21 mouse cellular contexts compared by ENCODE assay signal in the genomic region with DNA sequence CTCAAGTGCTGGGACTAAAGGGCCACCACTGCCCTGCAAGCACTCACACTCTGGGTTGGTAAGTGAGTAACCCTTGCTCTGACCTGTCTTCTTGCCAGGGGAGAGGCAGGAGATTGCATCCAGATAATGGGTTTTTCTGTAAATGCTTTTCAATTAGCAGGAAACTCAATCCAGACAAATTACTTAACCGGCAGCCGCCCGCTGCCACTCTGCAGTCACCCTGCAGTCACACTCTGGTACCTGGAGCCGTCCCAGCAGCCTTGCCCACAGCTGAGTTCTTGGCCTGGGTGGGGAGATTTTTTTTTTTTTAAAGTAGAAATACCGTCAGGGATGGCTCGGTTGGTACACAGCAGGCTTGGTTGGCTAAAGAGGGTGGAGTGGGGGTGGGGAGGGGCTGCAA. TPM values are rescaled to one million over a fixed set of nuclear protein-coding genes. Genes with fewer than 3 reads are reported as not detected.
DNase-seq lines count a peak whose midpoint lies in the region; ATAC-seq and TF ChIP-seq lines count a peak whose summit lies in the region.
"Had no signal": no experiment of that assay in that cellular context is flagged by ENCODE, and none has a peak within 500 bp of the region (broad histone marks: within the 10 kb centered on the region; RNA-seq: fewer than 3 reads in every experiment).

No protein-coding gene starts in this region.

- H3K9me3 ChIP-seq in lung, embryonic 15.5 days: no peaks in the 10 kb centered on the region
- no peaks in the 10 kb centered on the region for H3K9me3 ChIP-seq in stomach, embryonic 16.5 days (replicated peaks; ENCODE audit: control insufficient read depth, low read length)
- H3K9me3 ChIP-seq: limb, embryonic 13.5 days; liver, embryonic 15.5 days; midbrain, embryonic 12.5 days; neural tube, embryonic 15.5 days had no signal

- H3K9ac ChIP-seq in lung, embryonic 15.5 days: no peak overlapping the region
- no peak overlapping the region; the same call in 1 of the 2 replicates for H3K9ac ChIP-seq in stomach, embryonic 16.5 days (ENCODE audit: low read length)
- H3K9ac ChIP-seq: hindbrain, embryonic 14.5 days; limb, embryonic 13.5 days; liver, embryonic 15.5 days; midbrain, embryonic 12.5 days; neural tube, embryonic 15.5 days had no signal

- TF ChIP-seq POLR2A in cerebellum, adult 2 months (IDR thresholded peaks at IDR 0.05; ENCODE audit: borderline replicate concordance, insufficient read depth, low read length): no peak

- no peak overlapping the region for H3K27ac ChIP-seq in cerebellum, adult 2 months (ENCODE audit: insufficient read depth, low read length)
- no peak overlapping the region for H3K27ac ChIP-seq in lung, embryonic 15.5 days
- H3K27ac ChIP-seq in stomach, embryonic 16.5 days (ENCODE audit: low read length): no peak overlapping the region
- H3K27ac ChIP-seq: hindbrain, embryonic 14.5 days; kidney, postnatal 0 days; limb, embryonic 13.5 days; liver, embryonic 15.5 days; midbrain, embryonic 12.5 days; neural tube, embryonic 15.5 days had no signal

- no peak overlapping the region for H3K4me3 ChIP-seq in cerebellum, adult 2 months (replicated peaks; ENCODE audit: insufficient read depth, low read depth, low read length)
- no peak overlapping the region for H3K4me3 ChIP-seq in lung, embryonic 15.5 days
- H3K4me3 ChIP-seq in stomach, embryonic 16.5 days (replicated peaks; ENCODE audit: low read length): no peak overlapping the region
- H3K4me3 ChIP-seq: limb, embryonic 13.5 days; liver, embryonic 15.5 days; midbrain, embryonic 12.5 days; neural tube, embryonic 15.5 days had no signal

- peaks cover 16% of the 10 kb centered on the region for H3K4me1 ChIP-seq in cerebellum, adult 2 months (ENCODE audit: control insufficient read depth, insufficient read depth, low read length)
- H3K4me1 ChIP-seq in lung, embryonic 15.5 days: peaks cover 35% of the 10 kb centered on the region
- peaks cover 32% of the 10 kb centered on the region for H3K4me1 ChIP-seq in stomach, embryonic 16.5 days (ENCODE audit: control insufficient read depth, insufficient read depth, low read length)

- H3K4me2 ChIP-seq in lung, embryonic 15.5 days: 0 out of 2 replicates have a peak overlapping the region, but pooled peaks have one; percentile 88
- H3K4me2 ChIP-seq in stomach, embryonic 16.5 days (ENCODE audit: low read depth, low read length): peak overlapping the region; percentile 90
- H3K4me2 ChIP-seq: heart, embryonic 11.5 days; hindbrain, embryonic 14.5 days; limb, embryonic 13.5 days; midbrain, embryonic 12.5 days; neural tube, embryonic 15.5 days had no signal

- TF ChIP-seq CTCF in cerebellum, adult 2 months (IDR thresholded peaks at IDR 0.05; ENCODE audit: borderline replicate concordance, insufficient read depth, low read depth, low read length): no peak

- 22% methylated on average over 6 of the region's 6 CpGs for WGBS in cerebellum, adult 2 months
- 50% methylated on average over 6 of the region's 6 CpGs for WGBS in lung, embryonic 15.5 days
- WGBS in stomach, embryonic 16.5 days: 55% methylated on average over 6 of the region's 6 CpGs

- no peaks in the 10 kb centered on the region for H3K27me3 ChIP-seq in cerebellum, adult 2 months (ENCODE audit: control insufficient read depth, insufficient read depth, low read length)
- H3K27me3 ChIP-seq in lung, embryonic 15.5 days: no peaks in the 10 kb centered on the region
- no peaks in the 10 kb centered on the region for H3K27me3 ChIP-seq in stomach, embryonic 16.5 days (ENCODE audit: control insufficient read depth, insufficient read depth, low read length)
- H3K27me3 ChIP-seq: limb, embryonic 13.5 days had no signal

- ATAC-seq in lung, embryonic 15.5 days (ENCODE audit: borderline replicate concordance, extremely low read depth, low FRiP score, low TSS enrichment): no peak
- no peak for ATAC-seq in stomach, embryonic 16.5 days (ENCODE audit: insufficient read depth, low FRiP score)

- DNase-seq in cerebellum, adult 2 months: peak; percentile 41 to 53
- no peak for DNase-seq in cerebellum, adult 11-12 months
- peak; percentile 39 for DNase-seq in kidney, adult 11 months
- no peak for DNase-seq in kidney, postnatal 10 days
- no peak for DNase-seq in lung, postnatal 4 days
- DNase-seq in adipocyte (ENCODE audit: low spot score): no peak
- DNase-seq: gastrocnemius, postnatal 10 days; heart, postnatal 14 days; layer of hippocampus, adult 9-11 months; right cerebral cortex, postnatal 25 days; thymus, adult 2 months had no signal

- no peaks in the 10 kb centered on the region for H3K36me3 ChIP-seq in lung, embryonic 15.5 days
- no peaks in the 10 kb centered on the region for H3K36me3 ChIP-seq in stomach, embryonic 16.5 days (ENCODE audit: control insufficient read depth, insufficient read depth, low read length)
- H3K36me3 ChIP-seq: limb, embryonic 13.5 days; liver, embryonic 15.5 days; midbrain, embryonic 12.5 days; neural tube, embryonic 15.5 days had no signal

RNA-seq across cellular contexts. Expression of gene Tspan15, which starts 2.9 kb away (rescaled TPM):
- polyA plus RNA-seq in cerebellum, adult 2 months (2012; rRNA removed): 51.2 and 55.0 TPM in 2 replicates
- 66.5 and 84.5 TPM in 2 replicates for polyA plus RNA-seq in lung, embryonic 15.5 days (2015; fragmentation: Nextera tagmentation; extraction: Ambion mirVana)
- polyA plus RNA-seq in stomach, embryonic 16.5 days (2015; fragmentation: Nextera tagmentation; extraction: Ambion mirVana): 65.5 and 80.3 TPM in 2 replicates

RNA-seq across cellular contexts. Expression of gene Tacr2, which starts 24.1 kb away (rescaled TPM):
- polyA plus RNA-seq in cerebellum, adult 2 months (2012; rRNA removed): 0.07 TPM in 1 of 2 replicates, not detected in the other
- polyA plus RNA-seq in lung, embryonic 15.5 days (2015; fragmentation: Nextera tagmentation; extraction: Ambion mirVana): 0.56 and 0.72 TPM in 2 replicates
- polyA plus RNA-seq in stomach, embryonic 16.5 days (2015; fragmentation: Nextera tagmentation; extraction: Ambion mirVana): 1.4 and 1.6 TPM in 2 replicates
- polyA plus RNA-seq: embryonic facial prominence, embryonic 14.5 days; heart, embryonic 11.5 days; kidney, postnatal 0 days; limb, embryonic 13.5 days; liver, embryonic 15.5 days; midbrain, embryonic 12.5 days had no signal

Comparison
In these comparisons a context has a peak if more than half of its experiments do, and no peak if none do; other contexts are left out.
1. DNase-seq: peak in cerebellum, adult 2 months (2 of 2) and kidney, adult 11 months (single experiment); none in cerebellum, adult 11-12 months (single experiment), kidney, postnatal 10 days (single experiment), lung, postnatal 4 days (0 of 2) and adipocyte (single experiment).